ENCODE assay signal across 8 mouse cellular contexts in the genomic region with DNA sequence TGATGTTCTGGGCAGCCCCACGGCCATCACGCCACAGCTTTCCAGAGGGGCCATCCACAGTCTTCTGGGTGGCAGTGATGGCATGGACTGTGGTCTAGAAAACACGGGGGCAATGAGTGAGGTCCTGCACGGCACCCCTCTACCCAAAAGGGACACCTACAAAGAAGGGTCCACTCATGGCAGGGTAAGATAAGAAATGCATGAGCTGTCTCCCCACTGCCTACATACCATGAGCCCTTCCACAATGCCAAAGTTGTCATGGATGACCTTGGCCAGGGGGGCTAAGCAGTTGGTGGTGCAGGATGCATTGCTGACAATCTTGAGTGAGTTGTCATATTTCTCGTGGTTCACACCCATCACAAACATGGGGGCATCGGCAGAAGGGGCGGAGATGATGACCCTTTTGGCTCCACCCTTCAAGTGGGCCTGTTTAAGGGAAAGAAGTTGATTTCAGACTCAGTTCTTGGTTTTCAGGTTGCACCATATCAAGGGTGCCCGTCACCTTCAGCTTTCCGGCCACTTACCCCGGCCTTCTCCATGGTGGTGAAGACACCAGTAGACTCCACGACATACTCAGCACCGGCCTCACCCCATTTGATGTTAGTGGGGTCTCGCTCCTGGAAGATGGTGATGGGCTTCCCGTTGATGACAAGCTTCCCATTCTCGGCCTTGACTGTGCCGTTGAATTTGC. TPM values are rescaled to one million over a fixed set of nuclear protein-coding genes. Genes with fewer than 3 reads are reported as not detected.
A peak's percentile ranks its signal among the peaks of the same experiment; 100 is the strongest.
DNase-seq lines count a peak whose midpoint lies in the region; ATAC-seq and TF ChIP-seq lines count a peak whose summit lies in the region.
"Not testable (repeated sequence)": the region's sequence is repeated elsewhere in the genome, so short reads cannot be mapped to it uniquely, and the experiment has no call there.

No protein-coding gene starts in this region.

- WGBS in heart, embryonic 16.5 days, result 31% methylated on average over 11 of the region's 16 CpGs
- 62% methylated on average over 11 of the region's 16 CpGs for WGBS in intestine, postnatal 0 days
- WGBS in limb, embryonic 13.5 days, result 78% methylated on average over 13 of the region's 16 CpGs
- WGBS in liver, postnatal 0 days (ENCODE audit: insufficient replicate concordance), result 71% methylated on average over 10 of the region's 16 CpGs

- not testable (repeated sequence) for DNase-seq in CH12.LX (ENCODE audit: extremely low read depth); liver, postnatal 0 days
- peak; percentile 11 for DNase-seq in gastrocnemius, adult 2 months
- peak; percentile 31 for DNase-seq in naive thymus-derived CD4-positive, alpha-beta T cell, adult 2 months (ENCODE audit: low read depth)

- dilution Hi-C loops in CH12.LX (cut with MboI; ENCODE audit: extremely low pct_ligation_motif_present, extremely low pct_unique_long_range_greater_than_20kb, low sequenced_read_pairs), result not testable (repeated sequence)

- H3K9me3 ChIP-seq in CH12.LX (replicated peaks; ENCODE audit: low read length); heart, embryonic 16.5 days (replicated peaks; ENCODE audit: control insufficient read depth, low read length); intestine, postnatal 0 days (ENCODE audit: control insufficient read depth); limb, embryonic 13.5 days; liver, postnatal 0 days (ENCODE audit: low read length): not testable (repeated sequence)

- peak overlapping the region; percentile 29 to 42 (median 31) for H3K4me3 ChIP-seq in CH12.LX (replicated peaks in 1 of 3; ENCODE audit: low read depth in 2 of 3, low read length in 2 of 3, poor library complexity in 1 of 3)
- H3K4me3 ChIP-seq in cortical plate, adult 2 months (ENCODE audit: insufficient read depth, low read length), result peak overlapping the region; percentile 92; the same call in 1 of the 2 replicates
- peak overlapping the region; percentile 77 for H3K4me3 ChIP-seq in gastrocnemius, adult 2 months
- peak overlapping the region; percentile 90 for H3K4me3 ChIP-seq in heart, embryonic 16.5 days (ENCODE audit: low read length)
- not testable (repeated sequence) for H3K4me3 ChIP-seq in intestine, postnatal 0 days (ENCODE audit: low read depth, low read length)
- peak overlapping the region; percentile 5; the same call in 1 of the 2 replicates for H3K4me3 ChIP-seq in limb, embryonic 13.5 days
- peak overlapping the region; percentile 8; the same call in 1 of the 2 replicates for H3K4me3 ChIP-seq in liver, postnatal 0 days (ENCODE audit: low read depth, low read length)

- H3K36me3 ChIP-seq in CH12.LX (replicated peaks in 1 of 2; ENCODE audit: control insufficient read depth in 1 of 2, insufficient read depth in 1 of 2, low read length in 1 of 2), result peaks cover 57 to 68% of the 10 kb centered on the region in 2 experiments
- peaks cover 26% of the 10 kb centered on the region for H3K36me3 ChIP-seq in heart, embryonic 16.5 days (ENCODE audit: control insufficient read depth, insufficient read depth)
- peaks cover 37% of the 10 kb centered on the region; the same call in 1 of the 2 replicates for H3K36me3 ChIP-seq in intestine, postnatal 0 days (ENCODE audit: control insufficient read depth, insufficient read depth)
- H3K36me3 ChIP-seq in limb, embryonic 13.5 days, result peaks cover 60% of the 10 kb centered on the region
- peaks cover 43% of the 10 kb centered on the region for H3K36me3 ChIP-seq in liver, postnatal 0 days (replicated peaks; ENCODE audit: insufficient read depth, low read length)

- peaks cover 11 to 32% of the 10 kb centered on the region in 2 experiments for H3K4me1 ChIP-seq in CH12.LX (ENCODE audit: control insufficient read depth in 1 of 2, insufficient read depth in 2 of 2)
- H3K4me1 ChIP-seq in cortical plate, adult 2 months (ENCODE audit: control insufficient read depth, insufficient read depth, low read length), result not testable (repeated sequence)
- peaks cover 30% of the 10 kb centered on the region for H3K4me1 ChIP-seq in heart, embryonic 16.5 days (ENCODE audit: control insufficient read depth, insufficient read depth, low read length)
- peaks cover 12% of the 10 kb centered on the region; the same call in 1 of the 2 replicates for H3K4me1 ChIP-seq in intestine, postnatal 0 days (replicated peaks; ENCODE audit: control insufficient read depth, insufficient read depth, low read length)
- H3K4me1 ChIP-seq in limb, embryonic 13.5 days, result peaks cover 57% of the 10 kb centered on the region
- peaks cover 41% of the 10 kb centered on the region for H3K4me1 ChIP-seq in liver, postnatal 0 days (ENCODE audit: insufficient read depth)

- not testable (repeated sequence) for TF ChIP-seq EP300 in CH12.LX (IDR thresholded peaks at IDR 0.05; ENCODE audit: low read length); liver, postnatal 0 days (IDR thresholded peaks at IDR 0.05; ENCODE audit: low read depth)

- intact Hi-C loops in gastrocnemius, adult 2 months (cut with DNase I), result not testable (repeated sequence)

- not testable (repeated sequence) for TF ChIP-seq CTCF in CH12.LX (conservative IDR thresholded peaks at IDR 0.05 in 1 of 2, IDR thresholded peaks at IDR 0.05 in 1 of 2; ENCODE audit: low read depth in 2 of 2, low read length in 2 of 2); cortical plate, adult 2 months (IDR thresholded peaks at IDR 0.05; ENCODE audit: extremely low read depth, insufficient read depth, low read length); gastrocnemius, adult 2 months (IDR thresholded peaks at IDR 0.05); intestine, postnatal 0 days (IDR thresholded peaks at IDR 0.05; ENCODE audit: low read depth); liver, postnatal 0 days (IDR thresholded peaks at IDR 0.05; ENCODE audit: low read depth)

- ATAC-seq in heart, embryonic 16.5 days (replicated peaks; ENCODE audit: extremely low read depth, insufficient read depth, low FRiP score); intestine, postnatal 0 days; limb, embryonic 13.5 days (ENCODE audit: low FRiP score, low read depth); liver, postnatal 0 days: not testable (repeated sequence)

- not testable (repeated sequence) for H3K27me3 ChIP-seq in CH12.LX (replicated peaks); heart, embryonic 16.5 days (ENCODE audit: control insufficient read depth, insufficient read depth, low read length); intestine, postnatal 0 days (replicated peaks; ENCODE audit: control insufficient read depth, insufficient read depth, low read length); limb, embryonic 13.5 days; liver, postnatal 0 days (ENCODE audit: insufficient read depth, low read length)

- not testable (repeated sequence) for H3K9ac ChIP-seq in CH12.LX (ENCODE audit: insufficient read depth, low read depth); intestine, postnatal 0 days (ENCODE audit: low read depth, low read length); limb, embryonic 13.5 days; liver, postnatal 0 days (replicated peaks)
- peak overlapping the region; percentile 65 for H3K9ac ChIP-seq in heart, embryonic 16.5 days (ENCODE audit: low read length)

- H3K27ac ChIP-seq in CH12.LX (ENCODE audit: insufficient read depth, low read depth); cortical plate, adult 2 months (ENCODE audit: insufficient read depth, low read length); intestine, postnatal 0 days (ENCODE audit: low read depth, low read length); limb, embryonic 13.5 days; liver, postnatal 0 days (ENCODE audit: low read depth): not testable (repeated sequence)
- peak overlapping the region; percentile 99 for H3K27ac ChIP-seq in gastrocnemius, adult 2 months
- H3K27ac ChIP-seq in heart, embryonic 16.5 days (ENCODE audit: low read length), result peak overlapping the region; percentile 67

- in situ Hi-C loops in CH12.LX (cut with MboI; ENCODE audit: low pct_ligation_motif_present, low pct_unique_long_range_greater_than_20kb, low sequenced_read_pairs), result not testable (repeated sequence)

- TF ChIP-seq POLR2A in CH12.LX (IDR thresholded peaks at IDR 0.05; ENCODE audit: low read depth, low read length), result 0 out of 2 replicates have a peak, but pooled peaks have one; percentile 21
- not testable (repeated sequence) for TF ChIP-seq POLR2A in cortical plate, adult 2 months (IDR thresholded peaks at IDR 0.05; ENCODE audit: extremely low read depth, insufficient read depth, low read length)

- H3K79me2 ChIP-seq in CH12.LX (replicated peaks; ENCODE audit: control insufficient read depth, extremely low read depth, insufficient read depth, poor library complexity, severe bottlenecking), result peaks cover 21% of the 10 kb centered on the region

- H3K4me2 ChIP-seq in CH12.LX (ENCODE audit: insufficient read depth, low read depth, poor library complexity, severe bottlenecking), result 0 out of 2 replicates have a peak overlapping the region, but pooled peaks have one; percentile 40
- H3K4me2 ChIP-seq in heart, embryonic 16.5 days (ENCODE audit: low read depth, low read length), result peak overlapping the region; percentile 76
- peak overlapping the region; percentile 18; the same call in 1 of the 2 replicates for H3K4me2 ChIP-seq in intestine, postnatal 0 days (replicated peaks; ENCODE audit: low read depth)
- H3K4me2 ChIP-seq in limb, embryonic 13.5 days (replicated peaks), result peak overlapping the region; percentile 41
- peak overlapping the region; percentile 52 for H3K4me2 ChIP-seq in liver, postnatal 0 days (ENCODE audit: low read depth, low read length)

- not testable (repeated sequence) for TF ChIP-seq RAD21 in CH12.LX (IDR thresholded peaks at IDR 0.05; ENCODE audit: low read depth, low read length)

RNA-seq across cellular contexts. Expression of a gene that starts 3.5 kb away (rescaled TPM):
- total RNA-seq in CH12.LX (2012; rRNA removed) (2,085 and 2,925 TPM in 2 replicates), CH12.LX (2014; rRNA removed) (1,576 and 2,268 TPM in 2 replicates)
- 2,269 and 2,654 TPM in 2 replicates for polyA plus RNA-seq in CH12.LX (2012; ENCODE audit: insufficient read length, low read depth)
- polyA plus RNA-seq in cortical plate, adult 2 months (2012; rRNA removed), result 4,394 and 4,549 TPM in 2 replicates
- over 10,000 TPM in 1 of 2 experiments, 1,000 to 10,000 TPM in 1; 9,742 to 11,894 TPM for total RNA-seq in gastrocnemius, adult 2 months (2021)
- polyA plus RNA-seq in heart, embryonic 16.5 days (2015; fragmentation: Nextera tagmentation; extraction: Ambion mirVana), result 3,677 and 4,254 TPM in 2 replicates
- 1,338 and 1,629 TPM in 2 replicates for polyA plus RNA-seq in intestine, postnatal 0 days (2015; fragmentation: Nextera tagmentation; extraction: Ambion mirVana)
- polyA plus RNA-seq in limb, embryonic 13.5 days (2015; fragmentation: Nextera tagmentation; extraction: Ambion mirVana), result 1,893 and 1,983 TPM in 2 replicates
- 1,355 and 1,565 TPM in 2 replicates for polyA plus RNA-seq in liver, postnatal 0 days (2015; fragmentation: Nextera tagmentation; extraction: Ambion mirVana)

RNA-seq across cellular contexts. Expression of a gene that starts 17.7 kb away (rescaled TPM):
- total RNA-seq in CH12.LX (2012; rRNA removed) (6.7 and 7.6 TPM in 2 replicates), CH12.LX (2014; rRNA removed) (3.3 and 4.0 TPM in 2 replicates)
- polyA plus RNA-seq in CH12.LX (2012; ENCODE audit: insufficient read length, low read depth), result 7.0 and 8.2 TPM in 2 replicates
- polyA plus RNA-seq in cortical plate, adult 2 months (2012; rRNA removed), result 96.9 and 97.6 TPM in 2 replicates
- 1 to 10 TPM; 7.8 to 9.4 TPM for total RNA-seq in gastrocnemius, adult 2 months (2021)
- 11.7 and 13.2 TPM in 2 replicates for polyA plus RNA-seq in heart, embryonic 16.5 days (2015; fragmentation: Nextera tagmentation; extraction: Ambion mirVana)
- 3.2 and 3.9 TPM in 2 replicates for polyA plus RNA-seq in intestine, postnatal 0 days (2015; fragmentation: Nextera tagmentation; extraction: Ambion mirVana)
- polyA plus RNA-seq in limb, embryonic 13.5 days (2015; fragmentation: Nextera tagmentation; extraction: Ambion mirVana), result 31.5 and 33.1 TPM in 2 replicates
- 4.2 and 4.8 TPM in 2 replicates for polyA plus RNA-seq in liver, postnatal 0 days (2015; fragmentation: Nextera tagmentation; extraction: Ambion mirVana)

RNA-seq across cellular contexts. Expression of a gene that starts 28.7 kb away (rescaled TPM):
- total RNA-seq in CH12.LX (2012; rRNA removed) (140 and 147 TPM in 2 replicates), CH12.LX (2014; rRNA removed) (78.3 and 79.6 TPM in 2 replicates)
- polyA plus RNA-seq in CH12.LX (2012; ENCODE audit: insufficient read length, low read depth), result 263 and 301 TPM in 2 replicates
- 53.5 and 58.3 TPM in 2 replicates for polyA plus RNA-seq in cortical plate, adult 2 months (2012; rRNA removed)
- 1 to 10 TPM; 6.5 to 9.8 TPM for total RNA-seq in gastrocnemius, adult 2 months (2021)
- polyA plus RNA-seq in heart, embryonic 16.5 days (2015; fragmentation: Nextera tagmentation; extraction: Ambion mirVana), result 97.4 and 99.3 TPM in 2 replicates
- polyA plus RNA-seq in intestine, postnatal 0 days (2015; fragmentation: Nextera tagmentation; extraction: Ambion mirVana), result 17.9 and 19.0 TPM in 2 replicates
- 146 and 148 TPM in 2 replicates for polyA plus RNA-seq in limb, embryonic 13.5 days (2015; fragmentation: Nextera tagmentation; extraction: Ambion mirVana)
- polyA plus RNA-seq in liver, postnatal 0 days (2015; fragmentation: Nextera tagmentation; extraction: Ambion mirVana), result 33.5 and 39.1 TPM in 2 replicates

RNA-seq across cellular contexts. Expression of a gene that starts 28.8 kb away (rescaled TPM):
- total RNA-seq in CH12.LX (2012; rRNA removed) (120 and 153 TPM in 2 replicates), CH12.LX (2014; rRNA removed) (152 and 184 TPM in 2 replicates)
- polyA plus RNA-seq in CH12.LX (2012; ENCODE audit: insufficient read length, low read depth), result 161 and 171 TPM in 2 replicates
- polyA plus RNA-seq in cortical plate, adult 2 months (2012; rRNA removed), result 51.2 and 52.9 TPM in 2 replicates
- 100 to 1,000 TPM; 214 to 262 TPM for total RNA-seq in gastrocnemius, adult 2 months (2021)
- 270 and 281 TPM in 2 replicates for polyA plus RNA-seq in heart, embryonic 16.5 days (2015; fragmentation: Nextera tagmentation; extraction: Ambion mirVana)
- 270 and 282 TPM in 2 replicates for polyA plus RNA-seq in intestine, postnatal 0 days (2015; fragmentation: Nextera tagmentation; extraction: Ambion mirVana)
- 212 and 213 TPM in 2 replicates for polyA plus RNA-seq in limb, embryonic 13.5 days (2015; fragmentation: Nextera tagmentation; extraction: Ambion mirVana)
- polyA plus RNA-seq in liver, postnatal 0 days (2015; fragmentation: Nextera tagmentation; extraction: Ambion mirVana), result 210 and 215 TPM in 2 replicates

RNA-seq across cellular contexts. Expression of a gene that starts 31.1 kb away (rescaled TPM):
- total RNA-seq in CH12.LX (2012; rRNA removed) (128 and 188 TPM in 2 replicates), CH12.LX (2014; rRNA removed) (154 TPM in 2 replicates)
- polyA plus RNA-seq in CH12.LX (2012; ENCODE audit: insufficient read length, low read depth), result 175 and 179 TPM in 2 replicates
- polyA plus RNA-seq in cortical plate, adult 2 months (2012; rRNA removed), result 20.0 and 21.5 TPM in 2 replicates
- total RNA-seq in gastrocnemius, adult 2 months (2021), result 10 to 100 TPM; 17.9 to 18.1 TPM
- 45.0 and 45.8 TPM in 2 replicates for polyA plus RNA-seq in heart, embryonic 16.5 days (2015; fragmentation: Nextera tagmentation; extraction: Ambion mirVana)
- polyA plus RNA-seq in intestine, postnatal 0 days (2015; fragmentation: Nextera tagmentation; extraction: Ambion mirVana), result 21.9 and 22.6 TPM in 2 replicates
- 65.6 and 67.1 TPM in 2 replicates for polyA plus RNA-seq in limb, embryonic 13.5 days (2015; fragmentation: Nextera tagmentation; extraction: Ambion mirVana)
- polyA plus RNA-seq in liver, postnatal 0 days (2015; fragmentation: Nextera tagmentation; extraction: Ambion mirVana), result 23.2 and 24.8 TPM in 2 replicates

Comparison
In these comparisons a context has a peak if more than half of its experiments do, and no peak if none do; other contexts are left out.
1. H3K4me2 ChIP-seq: peak in every context shown above with its lines; median percentile 76 in heart, embryonic 16.5 days; 52 in liver, postnatal 0 days; 41 in limb, embryonic 13.5 days; 40 in CH12.LX; 18 in intestine, postnatal 0 days.